18 mouse cellular contexts compared by ENCODE assay signal in genomic region chr15:13093954-13094880, GRCm38 (mm10).
DNase-seq lines count a peak whose midpoint lies in the region; ATAC-seq and TF ChIP-seq lines count a peak whose summit lies in the region.
"Had no signal": no experiment of that assay in that cellular context is flagged by ENCODE, and none has a peak within 500 bp of the region (broad histone marks: within the 10 kb centered on the region; RNA-seq: fewer than 3 reads in every experiment).

No protein-coding gene starts in this region.

- no peaks in the 10 kb centered on the region for H3K9me3 ChIP-seq in hindbrain, embryonic 12.5 days (replicated peaks)
- no peaks in the 10 kb centered on the region for H3K9me3 ChIP-seq in hindbrain, embryonic 10.5 days
- H3K9me3 ChIP-seq in forebrain, postnatal 0 days (ENCODE audit: low read length): no peaks in the 10 kb centered on the region
- no peaks in the 10 kb centered on the region for H3K9me3 ChIP-seq in midbrain, embryonic 15.5 days
- H3K9me3 ChIP-seq: embryonic facial prominence, embryonic 13.5 days; limb, embryonic 12.5 days; liver, embryonic 13.5 days; lung, embryonic 15.5 days had no signal

- H3K4me3 ChIP-seq in hindbrain, embryonic 12.5 days: no peak overlapping the region
- no peak overlapping the region for H3K4me3 ChIP-seq in hindbrain, embryonic 10.5 days
- no peak overlapping the region for H3K4me3 ChIP-seq in forebrain, postnatal 0 days (ENCODE audit: low read depth, low read length)
- no peak overlapping the region for H3K4me3 ChIP-seq in midbrain, embryonic 15.5 days
- H3K4me3 ChIP-seq: embryonic facial prominence, embryonic 13.5 days; gastrocnemius, adult 2 months; heart, adult 2 months; limb, embryonic 12.5 days; liver, embryonic 13.5 days; lung, embryonic 15.5 days; myocyte had no signal

- H3K9ac ChIP-seq in hindbrain, embryonic 12.5 days: no peak overlapping the region
- no peak overlapping the region for H3K9ac ChIP-seq in forebrain, postnatal 0 days
- H3K9ac ChIP-seq in midbrain, embryonic 15.5 days: no peak overlapping the region
- H3K9ac ChIP-seq: embryonic facial prominence, embryonic 13.5 days; limb, embryonic 12.5 days; liver, embryonic 13.5 days; lung, embryonic 15.5 days had no signal

- 75% methylated on average over 19 of the region's 19 CpGs for WGBS in hindbrain, embryonic 12.5 days
- WGBS in hindbrain, embryonic 10.5 days: 84% methylated on average over 19 of the region's 19 CpGs
- WGBS in forebrain, postnatal 0 days: 54% methylated on average over 19 of the region's 19 CpGs
- 50% methylated on average over 19 of the region's 19 CpGs for WGBS in midbrain, embryonic 15.5 days

- no peak for DNase-seq in hindbrain, embryonic 10.5 days (ENCODE audit: low spot score)
- DNase-seq in R1 (ENCODE audit: low read depth, low spot score): peak; percentile 40
- DNase-seq in forebrain, postnatal 0 days: no peak
- DNase-seq in lung, postnatal 10 days: no peak
- DNase-seq: B cell, adult 2 months; cerebellum, adult 18-20 months; gastrocnemius, adult 2 months; heart, adult 2 months; kidney, adult 2 months; kidney, postnatal 14 days; liver, embryonic 13.5 days had no signal

- H3K36me3 ChIP-seq in hindbrain, embryonic 12.5 days: no peaks in the 10 kb centered on the region
- no peaks in the 10 kb centered on the region for H3K36me3 ChIP-seq in hindbrain, embryonic 10.5 days
- no peaks in the 10 kb centered on the region for H3K36me3 ChIP-seq in forebrain, postnatal 0 days (ENCODE audit: insufficient read depth)
- H3K36me3 ChIP-seq in midbrain, embryonic 15.5 days (replicated peaks): no peaks in the 10 kb centered on the region
- H3K36me3 ChIP-seq: embryonic facial prominence, embryonic 13.5 days; limb, embryonic 12.5 days; liver, embryonic 13.5 days; lung, embryonic 15.5 days had no signal

- no peak for TF ChIP-seq CTCF in forebrain, postnatal 0 days (IDR thresholded peaks at IDR 0.05; ENCODE audit: low read depth)

- no peaks in the 10 kb centered on the region for H3K27me3 ChIP-seq in hindbrain, embryonic 12.5 days
- no peaks in the 10 kb centered on the region for H3K27me3 ChIP-seq in hindbrain, embryonic 10.5 days (ENCODE audit: insufficient read depth, poor library complexity, severe bottlenecking)
- H3K27me3 ChIP-seq in forebrain, postnatal 0 days (ENCODE audit: insufficient read depth, low read length): no peaks in the 10 kb centered on the region
- no peaks in the 10 kb centered on the region for H3K27me3 ChIP-seq in midbrain, embryonic 15.5 days (replicated peaks)
- H3K27me3 ChIP-seq: embryonic facial prominence, embryonic 13.5 days; limb, embryonic 12.5 days; liver, embryonic 13.5 days; lung, embryonic 15.5 days had no signal

- H3K4me1 ChIP-seq in hindbrain, embryonic 12.5 days: peaks cover 5% of the 10 kb centered on the region; the same call in 1 of the 2 replicates
- peaks cover 21% of the 10 kb centered on the region for H3K4me1 ChIP-seq in hindbrain, embryonic 10.5 days (replicated peaks)
- H3K4me1 ChIP-seq in forebrain, postnatal 0 days (ENCODE audit: insufficient read depth): no peaks in the 10 kb centered on the region
- peaks cover 8% of the 10 kb centered on the region for H3K4me1 ChIP-seq in midbrain, embryonic 15.5 days
- H3K4me1 ChIP-seq: embryonic facial prominence, embryonic 13.5 days; limb, embryonic 12.5 days; liver, embryonic 13.5 days; lung, embryonic 15.5 days had no signal

- peak; percentile 56; the same call in 1 of the 2 replicates for ATAC-seq in hindbrain, embryonic 12.5 days (ENCODE audit: low FRiP score)
- ATAC-seq in forebrain, postnatal 0 days: peak; percentile 55; the same call in 1 of the 2 replicates
- ATAC-seq in midbrain, embryonic 15.5 days (replicated peaks): peak; percentile 74
- no peak for ATAC-seq in megakaryocyte, adult 5-6 weeks (ENCODE audit: poor library complexity, severe bottlenecking)

- H3K27ac ChIP-seq in hindbrain, embryonic 12.5 days: no peak overlapping the region
- no peak overlapping the region for H3K27ac ChIP-seq in hindbrain, embryonic 10.5 days
- H3K27ac ChIP-seq in forebrain, postnatal 0 days (ENCODE audit: low read depth, low read length): no peak overlapping the region
- no peak overlapping the region for H3K27ac ChIP-seq in midbrain, embryonic 15.5 days
- H3K27ac ChIP-seq: embryonic facial prominence, embryonic 13.5 days; gastrocnemius, adult 2 months; heart, adult 2 months; limb, embryonic 12.5 days; liver, embryonic 13.5 days; lung, embryonic 15.5 days had no signal

- H3K4me2 ChIP-seq in hindbrain, embryonic 12.5 days (replicated peaks): no peak overlapping the region
- no peak overlapping the region for H3K4me2 ChIP-seq in forebrain, postnatal 0 days (ENCODE audit: low read depth)
- H3K4me2 ChIP-seq in midbrain, embryonic 15.5 days: no peak overlapping the region
- H3K4me2 ChIP-seq: embryonic facial prominence, embryonic 13.5 days; limb, embryonic 12.5 days; liver, embryonic 13.5 days; lung, embryonic 15.5 days had no signal
